Mouse (Mus musculus) adrenal gland (tissue): Measurements from ENCODE around the gene Prmt8.

ENCODE experiments used
- intact Hi-C: fragments of 180-260 bp; cut with DNase I; formaldehyde crosslinking; loops from one replicate; pipeline ENCODE4 v1.15.1; 2025

Gene Prmt8

DNA sequence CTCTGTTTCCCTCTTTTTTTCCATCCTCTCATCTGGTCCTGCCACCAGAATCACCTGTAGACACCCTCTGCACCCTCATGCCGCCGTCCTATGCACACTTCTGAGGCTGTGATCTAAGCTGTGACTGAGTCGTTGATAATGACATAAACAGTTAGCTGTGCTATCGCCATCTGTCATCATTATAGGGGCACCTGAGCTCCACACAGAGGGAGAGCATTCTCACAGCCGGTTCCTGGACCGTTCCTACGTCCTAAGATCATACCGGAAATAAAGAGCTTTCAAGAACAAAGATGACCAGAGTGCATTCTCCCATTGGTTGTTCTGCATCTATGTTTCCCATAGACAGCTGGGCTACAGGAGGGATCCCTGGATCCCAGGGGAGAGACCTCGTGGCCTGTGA lies 28.6 kb downstream of the Prmt8 start:
- intact Hi-C loops = no loop called here

DNA sequence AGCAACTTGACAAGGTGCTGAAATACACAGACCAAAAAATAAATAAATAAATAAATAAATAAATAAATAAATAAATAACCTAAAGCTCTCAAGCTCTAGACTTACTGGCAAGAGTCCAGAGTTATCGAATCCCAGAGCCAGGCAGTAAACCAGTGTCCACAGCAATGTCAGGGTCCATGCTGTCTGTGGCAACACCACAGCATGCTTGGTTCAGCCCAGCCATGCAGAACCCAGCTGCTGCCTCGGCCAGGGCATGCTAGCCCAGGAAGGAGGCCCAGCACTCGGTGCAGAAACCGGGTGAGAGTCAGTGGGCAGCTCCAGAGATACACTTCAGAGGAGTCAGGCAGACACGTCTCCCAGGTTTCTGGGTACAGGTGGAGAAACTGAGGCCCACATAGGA lies 29.4 kb downstream of the Prmt8 start:
- intact Hi-C loops = loop anchor here (10.0 kb wide), 1 partner anchor 205 kb away; no protein-coding TSS in a partner anchor

DNA sequence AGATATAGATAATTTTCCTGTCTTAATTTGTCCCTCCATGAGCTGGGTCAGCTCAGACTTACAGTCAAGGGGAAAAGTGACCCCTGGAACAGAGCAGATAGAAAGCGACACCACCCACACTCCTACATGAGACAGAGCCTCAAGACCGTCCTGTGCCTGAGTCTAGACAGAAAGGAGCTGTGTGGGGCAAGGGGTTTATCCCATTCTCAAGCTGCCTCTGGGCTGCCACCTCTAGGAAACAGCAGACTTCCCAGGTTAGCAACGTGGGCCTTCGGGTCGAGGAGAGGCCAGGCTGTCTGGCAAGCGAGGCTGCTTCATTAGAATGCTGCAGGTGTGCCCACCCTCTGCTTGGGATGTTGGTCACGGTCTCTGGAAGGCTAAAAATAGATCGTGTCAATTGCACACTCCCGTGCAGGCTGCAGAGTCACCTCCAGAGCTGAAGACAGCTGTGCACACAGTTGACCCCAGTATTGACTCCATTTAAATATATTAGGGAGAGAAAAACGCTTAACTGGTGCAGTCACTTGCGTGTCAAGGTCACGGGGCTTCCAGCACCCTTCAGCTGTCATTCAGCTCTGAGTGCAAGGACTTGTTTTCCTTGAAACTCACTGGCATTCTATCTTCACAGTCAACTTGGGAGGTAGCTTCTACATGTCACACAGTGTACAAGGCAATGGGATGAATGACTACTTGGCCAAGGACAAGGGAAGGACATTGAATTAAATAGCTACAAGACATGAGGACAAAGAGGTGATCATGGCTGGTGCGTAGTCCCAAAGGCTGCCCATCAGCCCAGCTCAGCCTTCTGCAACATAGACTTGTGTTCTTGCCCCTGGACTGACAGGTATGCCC lies 33.9 kb downstream of the Prmt8 start:
- intact Hi-C loops = loop anchor here (10.0 kb wide), 1 partner anchor 209 kb away; no protein-coding TSS in a partner anchor

DNA sequence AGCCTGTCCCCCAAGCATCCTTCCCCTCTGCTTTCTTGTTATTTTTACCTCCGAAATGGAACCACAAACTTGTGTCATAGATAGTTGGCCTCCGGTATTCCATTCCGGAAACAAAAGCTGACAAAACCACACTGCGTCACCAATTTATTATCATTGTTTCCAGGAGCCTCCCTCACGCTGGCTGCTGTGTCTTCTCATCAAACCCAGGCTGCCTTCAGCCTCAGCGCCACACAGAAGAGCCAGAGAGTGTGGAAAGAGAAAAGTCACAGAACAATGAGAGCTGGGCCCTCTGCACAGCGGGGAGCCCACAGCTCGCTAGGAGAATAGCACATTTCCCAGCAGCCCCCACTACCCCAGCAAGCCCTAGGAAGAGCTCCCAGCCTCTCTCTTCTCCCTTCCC lies 46.1 kb downstream of the Prmt8 start:
- intact Hi-C loops = no loop called here

DNA sequence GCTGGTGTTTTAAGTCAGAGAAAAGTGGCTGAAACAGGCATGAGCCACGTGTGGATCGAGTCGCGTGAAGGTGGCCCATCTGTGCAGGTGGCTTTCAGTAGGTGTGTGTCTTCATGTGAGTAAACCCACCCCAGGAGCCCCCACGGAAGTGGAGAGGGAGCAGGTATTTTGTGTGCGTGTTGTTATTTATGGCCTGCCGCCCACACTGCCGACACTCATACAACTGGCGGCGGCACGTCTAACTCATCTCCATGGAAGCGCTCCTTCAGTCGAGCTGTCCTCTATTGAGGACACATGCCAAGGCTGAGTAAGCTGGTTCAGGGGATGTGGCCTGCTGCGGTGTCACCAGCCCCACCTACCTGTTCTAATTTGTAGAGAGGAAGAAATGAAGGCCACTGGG lies 49.4 kb downstream of the Prmt8 start:
- intact Hi-C loops = no loop called here

DNA sequence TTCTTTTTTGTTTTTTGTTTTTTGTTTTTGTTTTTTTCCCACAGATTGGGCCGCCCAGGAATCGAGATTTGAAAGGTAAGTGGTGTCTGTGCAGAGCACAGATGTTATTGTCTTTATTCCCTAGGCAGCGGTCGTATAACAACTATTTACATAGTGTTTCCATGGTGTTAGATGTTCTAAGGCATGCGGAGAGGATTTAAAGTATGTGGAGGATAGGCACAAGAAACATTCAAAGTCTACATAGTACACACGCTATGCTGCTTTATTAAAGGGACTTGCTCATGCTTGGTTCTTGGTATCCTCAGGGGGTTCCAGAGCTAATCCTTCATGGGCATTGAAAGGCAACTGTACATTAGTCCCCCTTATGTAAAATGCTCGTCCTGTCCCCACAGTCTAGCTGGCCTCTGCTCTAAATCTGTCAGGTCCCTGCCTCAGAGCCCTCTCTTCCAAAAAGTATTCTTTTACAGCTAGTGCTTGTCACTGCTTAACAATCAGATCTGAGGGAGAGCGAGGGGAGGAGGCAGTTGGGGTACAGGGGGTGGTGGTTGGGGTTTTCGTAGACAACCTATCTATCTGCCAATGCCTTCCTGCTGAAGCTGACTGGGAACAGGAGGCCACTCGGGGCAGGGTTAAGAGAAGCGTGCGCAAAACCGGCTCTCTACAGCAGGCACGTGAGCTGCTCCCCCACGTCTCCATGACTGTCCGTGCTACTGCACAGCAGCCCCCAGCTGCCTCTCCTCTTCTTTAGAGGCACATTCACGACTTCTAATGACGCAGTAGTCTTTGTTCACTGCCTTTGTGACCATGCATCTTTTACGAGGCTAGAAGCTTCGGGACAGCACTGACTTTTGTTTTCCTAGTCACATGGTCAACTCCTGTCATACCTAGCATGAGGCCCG lies 51.8 kb downstream of the Prmt8 start:
- intact Hi-C loops = no loop called here

DNA sequence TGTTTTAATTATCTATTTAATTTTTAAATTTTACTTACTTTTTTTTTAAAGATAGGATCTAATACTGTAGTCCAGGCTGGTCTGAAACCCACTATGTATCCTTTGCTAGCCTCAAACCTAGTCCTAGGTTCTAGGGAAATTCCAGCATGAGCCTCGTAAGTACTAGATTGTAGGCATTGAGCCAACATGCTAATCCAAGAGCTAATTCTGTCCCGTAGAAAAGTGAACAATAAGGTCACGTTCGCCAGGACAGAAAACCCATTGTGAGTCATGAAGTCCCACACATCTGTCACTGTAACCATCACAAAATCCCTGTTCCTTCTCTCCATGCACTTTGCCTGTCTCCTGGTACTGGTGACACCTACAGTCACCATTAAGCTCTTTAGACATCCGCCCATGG lies 53.8 kb downstream of the Prmt8 start:
- intact Hi-C loops = no loop called here

DNA sequence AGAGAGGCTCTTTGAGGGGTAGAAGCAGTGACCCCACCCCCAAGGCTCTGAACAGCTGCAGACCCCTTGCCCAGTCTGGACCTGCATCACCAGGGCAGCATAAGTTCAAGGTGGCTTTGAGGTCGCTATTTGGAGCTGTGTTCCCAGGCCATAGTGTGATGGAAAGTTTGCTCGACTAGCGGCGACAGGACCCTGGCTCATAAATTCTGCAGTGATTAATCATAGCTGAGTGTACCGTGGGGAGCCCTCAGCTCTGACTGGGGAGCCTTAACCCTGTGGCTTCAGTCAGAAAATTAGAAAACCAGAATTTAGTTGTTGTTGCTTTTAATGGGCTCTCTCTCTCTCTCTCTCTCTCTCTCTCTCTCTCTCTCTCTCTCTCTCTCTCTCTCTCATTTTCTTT lies 54.4 kb downstream of the Prmt8 start:
- intact Hi-C loops = no loop called here

DNA sequence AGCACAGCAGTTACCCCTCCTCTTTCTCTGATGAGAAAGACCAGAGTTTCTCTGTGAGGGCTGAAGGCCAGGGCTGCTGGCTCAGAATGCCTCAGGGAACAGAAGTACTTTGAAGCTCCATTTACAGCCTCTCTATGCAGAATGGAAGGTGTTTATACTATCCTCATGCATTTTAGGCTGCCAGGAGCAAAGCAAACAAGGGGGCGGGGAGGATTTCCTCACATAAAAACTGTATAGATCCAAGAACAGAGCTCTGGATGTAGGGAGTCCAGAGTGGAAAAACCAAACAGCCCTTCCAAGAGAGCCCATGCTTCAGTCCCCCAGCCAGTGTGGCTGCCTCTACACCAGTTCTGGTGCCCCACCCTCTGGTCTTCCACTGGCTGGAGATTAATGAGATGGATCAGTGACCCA lies 61.0 kb downstream of the Prmt8 start:
- intact Hi-C loops = no loop called here

DNA sequence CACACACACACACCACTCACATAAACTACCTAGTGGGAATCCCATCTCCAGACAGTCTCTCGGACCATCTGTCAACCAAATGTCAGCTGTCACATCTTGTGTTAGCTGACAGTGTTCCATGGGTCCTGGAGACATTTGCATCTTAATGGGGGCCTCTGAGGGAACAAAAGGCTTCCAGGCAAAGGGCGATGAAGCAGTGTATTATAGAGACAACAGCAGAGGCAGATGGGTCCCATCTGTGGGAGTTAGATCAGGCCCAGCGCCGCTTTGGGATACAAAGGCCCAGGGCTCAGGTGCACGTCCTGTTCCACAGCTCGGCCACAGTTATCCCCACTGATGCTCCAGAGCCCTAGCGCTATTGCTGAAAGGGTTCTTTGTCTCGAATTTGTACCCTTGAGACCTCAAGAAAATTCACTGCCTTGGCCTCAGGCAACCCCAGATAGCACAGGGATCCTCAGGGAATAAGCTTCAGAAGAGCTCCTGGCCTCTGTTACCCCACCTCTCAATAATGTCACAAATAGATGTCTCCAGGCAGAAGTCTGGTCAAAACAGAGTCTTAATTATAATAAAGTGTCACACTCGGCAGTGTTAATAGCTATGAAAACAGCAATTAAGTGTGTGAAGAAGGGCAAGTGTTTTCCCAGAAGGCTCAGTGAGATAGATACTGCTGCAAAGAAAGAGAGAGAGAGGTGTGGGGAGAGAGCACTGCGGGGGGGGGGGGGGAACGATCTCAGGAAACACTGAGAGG lies 68.1 kb downstream of the Prmt8 start:
- intact Hi-C loops = no loop called here

DNA sequence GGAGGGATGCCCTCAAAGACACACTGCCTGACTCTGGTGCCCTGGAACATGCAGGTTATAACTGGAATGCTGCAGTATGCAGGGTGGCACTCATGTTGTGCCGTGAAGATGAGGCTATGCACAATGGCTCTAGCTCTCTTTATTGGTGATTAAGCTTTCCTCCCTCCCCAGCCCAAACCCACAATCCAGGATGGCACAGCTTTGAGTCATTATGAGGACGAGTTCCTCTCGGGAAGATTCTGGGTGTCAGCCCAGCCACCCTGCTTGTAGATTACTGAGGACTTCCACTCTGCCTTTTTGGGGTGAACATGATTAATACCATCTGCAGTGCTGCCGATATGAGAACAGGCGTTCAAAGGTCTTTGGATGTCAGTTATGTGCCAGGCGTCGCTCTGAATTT lies 75.6 kb downstream of the Prmt8 start:
- intact Hi-C loops = no loop called here

DNA sequence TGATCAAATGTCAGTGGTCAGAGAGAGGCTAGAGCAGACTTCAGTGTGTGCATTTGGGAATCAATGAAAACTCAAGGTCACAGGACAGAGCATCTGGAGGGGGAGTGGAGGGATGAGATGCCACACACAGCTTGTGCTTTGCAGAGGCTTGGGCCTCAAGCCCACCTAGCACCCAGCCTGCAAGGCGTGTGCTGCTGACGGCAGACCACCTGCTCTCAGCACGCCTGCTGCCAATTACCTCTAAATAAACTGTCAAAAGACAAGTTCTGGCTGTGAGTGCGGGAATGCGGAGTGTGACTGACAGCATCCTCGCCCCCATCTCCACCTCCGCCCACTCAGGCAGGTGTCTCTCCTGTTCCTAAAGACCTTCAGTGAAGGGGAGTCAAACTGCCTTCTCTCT lies 77.0 kb downstream of the Prmt8 start:
- intact Hi-C loops = no loop called here

DNA sequence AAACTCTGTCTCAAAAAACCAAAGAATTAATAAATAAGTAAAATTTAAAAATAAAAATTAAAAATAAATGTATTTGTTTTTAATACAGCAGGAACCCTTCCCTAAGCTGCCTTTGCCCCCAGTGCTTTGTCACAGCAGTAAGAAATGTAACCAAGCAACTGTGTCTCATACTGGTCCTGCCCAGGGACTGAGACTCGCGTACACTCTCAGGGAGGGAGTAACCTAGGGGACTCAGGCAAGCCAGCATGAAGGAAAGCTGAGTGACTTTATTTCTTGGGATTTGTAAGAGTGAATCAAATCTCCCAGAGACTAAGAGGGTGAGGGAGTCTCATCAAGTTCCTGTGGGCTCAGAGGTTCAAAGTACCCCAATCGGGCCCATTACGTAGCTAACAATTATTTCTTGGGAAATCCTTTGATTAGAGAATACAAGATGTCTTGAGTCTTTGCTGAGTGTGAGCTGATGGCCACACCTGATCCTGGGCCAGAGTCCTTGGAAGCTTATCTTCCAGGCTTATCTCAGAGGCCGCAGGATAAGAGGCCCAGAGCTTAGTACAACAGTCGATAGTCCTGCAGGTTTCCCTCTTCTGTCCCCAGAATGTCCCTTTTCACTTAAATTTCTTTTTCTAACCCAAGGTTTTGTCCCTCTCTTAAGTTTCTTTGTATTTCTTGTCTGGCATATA lies 82.0 kb downstream of the Prmt8 start:
- intact Hi-C loops = no loop called here

DNA sequence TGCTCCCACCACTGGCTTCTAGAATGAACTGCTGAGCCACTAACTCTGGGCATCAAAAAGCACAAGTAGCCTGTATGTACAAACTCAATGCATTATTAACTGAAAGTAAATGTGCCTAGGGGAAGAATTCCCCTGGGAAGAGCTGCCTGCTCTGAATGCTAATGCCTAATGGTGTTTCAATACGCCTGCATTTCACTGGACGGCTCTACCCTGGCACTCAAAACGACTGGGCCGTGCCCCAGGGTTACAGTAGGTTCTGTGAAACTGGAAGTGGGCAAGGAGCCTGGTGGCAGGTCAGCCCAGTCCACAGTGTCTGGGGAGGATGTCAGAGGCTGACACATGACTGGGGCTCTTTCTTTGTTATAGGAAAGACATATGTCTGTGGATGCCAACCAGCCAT lies 84.3 kb downstream of the Prmt8 start:
- intact Hi-C loops = no loop called here

DNA sequence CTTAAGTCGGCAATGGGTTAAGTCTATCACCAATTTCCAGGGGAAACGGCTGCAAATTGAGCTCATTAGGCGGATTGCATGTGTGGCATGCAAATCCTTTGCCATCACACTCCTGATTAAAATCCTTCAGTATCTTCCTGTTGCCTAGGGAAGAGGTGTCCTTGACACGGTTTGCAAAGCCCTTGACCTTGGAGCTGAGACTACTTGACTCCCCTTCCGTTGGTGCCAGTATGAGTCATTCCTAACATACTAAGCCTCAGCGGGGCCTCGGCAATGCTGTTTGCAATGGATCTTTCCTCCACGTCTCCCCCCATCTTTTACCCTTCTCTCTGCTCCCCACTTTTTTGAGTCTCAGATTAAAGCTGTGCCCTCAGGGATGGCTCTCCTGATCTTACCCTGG lies 85.7 kb downstream of the Prmt8 start:
- intact Hi-C loops = no loop called here

DNA sequence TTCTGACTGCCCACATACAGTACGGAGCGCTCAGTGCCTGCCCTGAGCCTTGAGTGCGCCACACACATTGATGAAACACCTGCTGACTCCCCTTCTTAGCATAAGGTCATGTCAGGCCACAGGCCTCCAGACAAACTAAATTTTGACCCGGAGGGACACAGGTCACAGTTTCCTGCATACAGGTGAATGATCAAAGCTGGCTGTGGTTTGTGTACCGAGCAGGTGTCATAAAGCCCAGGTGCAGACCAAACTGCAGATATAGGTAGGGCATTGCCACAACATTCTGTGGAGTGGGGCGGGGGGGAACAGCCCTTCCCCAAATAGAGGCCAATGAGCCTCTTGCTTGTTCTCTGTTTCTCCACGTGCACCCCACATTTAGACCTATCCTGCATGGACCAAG lies 88.5 kb downstream of the Prmt8 start:
- intact Hi-C loops = no loop called here

DNA sequence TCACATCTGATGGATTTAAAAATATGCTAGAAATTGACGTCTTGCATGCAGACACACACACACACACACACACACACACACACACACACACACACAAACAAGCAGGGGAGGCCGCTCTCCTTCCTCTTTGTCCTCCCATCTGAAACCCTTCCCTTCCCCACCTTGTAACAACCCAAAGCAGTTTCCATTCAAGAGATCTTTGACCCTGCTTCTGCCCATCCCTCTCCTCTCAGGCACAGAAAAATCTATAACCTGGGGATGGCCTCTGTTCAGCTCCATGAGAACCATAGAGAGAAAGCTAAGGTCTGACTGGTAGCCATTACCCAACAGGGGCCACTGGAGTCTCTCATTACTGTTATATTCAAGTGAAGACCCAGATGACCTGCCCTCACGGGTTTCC lies 90.3 kb downstream of the Prmt8 start:
- intact Hi-C loops = no loop called here

DNA sequence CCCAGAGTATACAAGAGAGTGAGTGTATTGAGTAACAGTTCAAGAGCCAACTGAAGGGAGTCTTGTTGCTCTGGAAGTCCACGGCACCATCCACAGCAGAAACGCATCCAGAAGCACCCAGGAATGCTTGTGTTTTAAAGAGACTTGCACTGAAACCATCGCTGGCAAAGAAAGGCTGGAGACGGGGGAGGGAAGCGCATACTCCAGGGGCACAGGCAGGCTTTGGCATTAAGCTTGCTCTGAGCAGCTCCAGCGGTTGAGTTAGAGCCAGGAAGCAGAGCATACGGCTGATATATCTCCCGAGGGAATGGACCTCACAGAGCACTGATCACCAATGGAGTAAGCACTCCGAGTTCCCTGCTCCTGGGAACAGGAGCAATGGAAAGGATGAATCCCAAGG lies 91.0 kb downstream of the Prmt8 start:
- intact Hi-C loops = no loop called here

DNA sequence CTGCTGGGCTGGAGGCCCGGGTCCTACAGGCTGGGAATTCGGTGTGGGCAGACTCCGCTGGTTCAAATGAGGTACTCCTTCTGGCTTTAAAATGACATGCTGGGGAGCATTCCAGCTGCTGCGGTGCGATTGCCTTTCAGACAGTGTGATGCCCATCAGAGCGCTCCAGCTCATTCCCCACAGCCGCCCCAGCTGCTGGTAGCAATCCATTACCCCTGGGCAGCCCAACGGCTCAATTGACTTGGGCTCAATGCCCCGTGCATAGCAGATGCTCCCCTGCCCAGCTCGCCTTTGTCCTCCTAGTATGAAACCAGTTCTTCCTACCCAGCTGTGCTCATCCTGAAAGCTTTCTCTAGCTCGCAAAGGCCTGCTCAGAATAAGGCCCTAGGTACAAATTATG lies 92.4 kb downstream of the Prmt8 start:
- intact Hi-C loops = no loop called here

DNA sequence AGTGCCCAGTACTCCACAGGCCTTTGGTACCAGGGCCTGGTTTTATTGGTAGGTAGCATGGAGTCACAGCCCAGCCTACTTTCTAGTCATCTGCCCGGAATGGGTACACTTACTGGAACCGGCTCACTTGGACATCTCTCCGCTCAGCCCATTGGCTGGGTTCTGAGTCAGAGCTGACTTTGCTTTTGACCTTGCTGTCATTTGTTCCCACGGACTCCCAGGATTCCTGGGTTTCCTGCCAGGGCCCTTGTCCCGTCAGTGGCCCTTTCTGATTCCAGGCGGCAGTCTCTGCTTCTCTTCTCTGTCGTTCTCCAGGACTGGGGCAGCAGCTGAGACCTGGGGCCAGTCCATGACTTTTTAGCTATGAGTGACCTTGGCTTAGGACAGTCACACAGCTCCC lies 97.2 kb downstream of the Prmt8 start:
- intact Hi-C loops = no loop called here

DNA sequence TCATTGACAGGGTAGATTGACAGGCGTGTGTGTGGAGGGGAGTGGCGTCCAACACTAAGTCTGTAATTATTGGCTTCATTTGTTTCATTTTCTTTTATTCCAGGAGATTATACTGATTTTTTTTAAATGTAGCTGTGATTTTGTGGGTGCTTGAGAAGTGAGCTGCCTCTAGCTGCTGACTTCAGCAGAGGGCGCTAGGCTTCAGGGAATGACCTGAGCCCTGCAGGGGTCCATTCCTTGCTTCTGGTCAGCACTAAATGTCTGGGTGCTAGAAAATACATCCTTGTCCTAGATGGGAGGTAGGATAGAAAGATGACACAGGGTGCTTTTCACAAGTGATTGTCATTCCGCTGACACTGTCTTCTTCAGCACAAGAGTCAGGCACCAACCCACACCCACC lies 99.2 kb downstream of the Prmt8 start:
- intact Hi-C loops = no loop called here
